ENCODE assay signal across 19 mouse cellular contexts in the genomic region with DNA sequence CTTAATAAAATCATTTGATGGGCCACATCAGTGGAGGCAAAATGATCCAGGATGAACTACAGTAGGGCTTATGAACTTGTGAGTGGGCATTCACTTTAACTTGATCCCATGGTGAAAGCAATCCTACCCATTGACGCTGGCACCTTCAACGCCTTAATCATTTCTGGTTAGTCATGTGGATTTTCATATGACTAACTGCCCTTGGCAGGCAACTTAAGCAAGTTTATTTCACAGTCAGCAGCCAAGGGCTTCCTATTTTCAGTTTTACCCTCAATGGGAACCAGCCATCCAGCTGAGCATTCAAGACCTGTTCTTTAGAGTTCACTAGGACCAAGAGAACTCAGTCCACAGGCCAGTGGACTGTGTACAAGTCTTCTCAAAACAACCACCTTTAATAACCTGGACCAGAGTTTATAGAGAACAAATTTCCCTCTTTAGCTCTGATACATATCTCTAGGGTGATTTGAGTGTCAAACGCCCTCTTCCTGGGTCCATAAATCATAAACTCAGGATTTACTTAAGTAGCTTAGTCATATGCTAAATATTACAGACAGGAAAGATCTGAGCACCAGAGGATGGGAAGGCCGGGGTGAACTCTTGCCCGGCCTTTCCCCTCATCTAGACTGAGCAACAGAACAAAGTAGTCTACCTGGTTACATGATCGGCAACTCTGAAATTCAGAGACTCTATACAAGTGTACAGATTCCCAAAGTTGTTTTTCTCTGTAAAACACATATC.
DNase-seq lines count a peak whose midpoint lies in the region; ATAC-seq lines count a peak whose summit lies in the region.
"Had no signal": no experiment of that assay in that cellular context is flagged by ENCODE, and none has a peak within 500 bp of the region (broad histone marks: within the 10 kb centered on the region; RNA-seq: fewer than 3 reads in every experiment).

No protein-coding gene starts in this region.

- no peaks in the 10 kb centered on the region for H3K27me3 ChIP-seq in intestine, embryonic 16.5 days (replicated peaks; ENCODE audit: control insufficient read depth, insufficient read depth, low read length)
- no peaks in the 10 kb centered on the region for H3K27me3 ChIP-seq in midbrain, embryonic 11.5 days (ENCODE audit: control insufficient read depth, insufficient read depth, low read length)
- H3K27me3 ChIP-seq: forebrain, embryonic 12.5 days; limb, embryonic 15.5 days; neural tube, embryonic 13.5 days had no signal

- no peaks in the 10 kb centered on the region for H3K4me1 ChIP-seq in intestine, embryonic 16.5 days (ENCODE audit: control insufficient read depth, insufficient read depth, low read length)
- H3K4me1 ChIP-seq in midbrain, embryonic 11.5 days (ENCODE audit: control insufficient read depth, insufficient read depth, low read length), result no peaks in the 10 kb centered on the region
- H3K4me1 ChIP-seq: forebrain, embryonic 12.5 days; neural tube, embryonic 13.5 days had no signal

- no peaks in the 10 kb centered on the region for H3K36me3 ChIP-seq in intestine, embryonic 16.5 days (ENCODE audit: control insufficient read depth, insufficient read depth, low read length)
- no peaks in the 10 kb centered on the region for H3K36me3 ChIP-seq in midbrain, embryonic 11.5 days (ENCODE audit: control insufficient read depth, insufficient read depth, low read length)
- H3K36me3 ChIP-seq: forebrain, embryonic 12.5 days; limb, embryonic 15.5 days; neural tube, embryonic 13.5 days had no signal

- no peak overlapping the region for H3K4me3 ChIP-seq in intestine, embryonic 16.5 days (ENCODE audit: low read length)
- H3K4me3 ChIP-seq in midbrain, embryonic 11.5 days (ENCODE audit: low read depth, low read length), result no peak overlapping the region
- H3K4me3 ChIP-seq: forebrain, embryonic 12.5 days; limb, embryonic 15.5 days; neural tube, embryonic 13.5 days had no signal

- peak; percentile 44 for ATAC-seq in intestine, embryonic 16.5 days
- no peak for ATAC-seq in midbrain, embryonic 11.5 days (ENCODE audit: low FRiP score)
- ATAC-seq: inflammation-experienced regulatory T-cells, adult 6 months; lung, postnatal 0 days had no signal

- no peak overlapping the region for H3K4me2 ChIP-seq in intestine, embryonic 16.5 days (ENCODE audit: low read depth, low read length)
- H3K4me2 ChIP-seq in midbrain, embryonic 11.5 days, result no peak overlapping the region
- H3K4me2 ChIP-seq: forebrain, embryonic 12.5 days; limb, embryonic 15.5 days; neural tube, embryonic 13.5 days had no signal

- H3K27ac ChIP-seq in intestine, embryonic 16.5 days (ENCODE audit: low read length), result no peak overlapping the region
- H3K27ac ChIP-seq in midbrain, embryonic 11.5 days (ENCODE audit: low read depth, low read length), result no peak overlapping the region
- H3K27ac ChIP-seq: forebrain, embryonic 12.5 days; limb, embryonic 15.5 days; neural tube, embryonic 13.5 days had no signal

- H3K9ac ChIP-seq in intestine, embryonic 16.5 days (ENCODE audit: low read depth, low read length), result no peak overlapping the region
- H3K9ac ChIP-seq in midbrain, embryonic 11.5 days (ENCODE audit: low read length), result no peak overlapping the region
- H3K9ac ChIP-seq: forebrain, embryonic 12.5 days; limb, embryonic 15.5 days; neural tube, embryonic 13.5 days had no signal

- 63% methylated on average over 6 of the region's 6 CpGs for WGBS in intestine, embryonic 16.5 days
- WGBS in midbrain, embryonic 11.5 days, result 91% methylated on average over 6 of the region's 6 CpGs

- DNase-seq in layer of hippocampus, adult 9-11 months, result peak; percentile 5
- DNase-seq in layer of hippocampus, postnatal 14 days (ENCODE audit: low spot score in 2 of 2), result no peak
- peak; percentile 60 for DNase-seq in Muller cell, postnatal 12 days (ENCODE audit: inconsistent ontology term)
- peak; percentile 25 for DNase-seq in adrenal gland, postnatal 14 days
- no peak for DNase-seq in cerebellum, postnatal 14 days
- DNase-seq in midbrain, embryonic 11.5 days (ENCODE audit: low spot score, missing footprints), result no peak
- DNase-seq in neural tube, embryonic 10.5 days (ENCODE audit: extremely low spot score, low spot score), result no peak
- DNase-seq: cerebellum, adult 8-10 months; heart, postnatal 4 days; midbrain, embryonic 14.5 days; retina, postnatal 1 day; spleen, adult 18-20 months; thymus, postnatal 25 days had no signal

- no peaks in the 10 kb centered on the region for H3K9me3 ChIP-seq in intestine, embryonic 16.5 days (ENCODE audit: control insufficient read depth, low read length)
- H3K9me3 ChIP-seq in midbrain, embryonic 11.5 days (ENCODE audit: control insufficient read depth, low read length), result no peaks in the 10 kb centered on the region
- H3K9me3 ChIP-seq: forebrain, embryonic 12.5 days; limb, embryonic 15.5 days; neural tube, embryonic 13.5 days had no signal

Comparison
In these comparisons a context has a peak if more than half of its experiments do, and no peak if none do; other contexts are left out.
1. DNase-seq: peak in layer of hippocampus, adult 9-11 months (single experiment), Muller cell, postnatal 12 days (single experiment) and adrenal gland, postnatal 14 days (single experiment); none in layer of hippocampus, postnatal 14 days (0 of 2), cerebellum, postnatal 14 days (0 of 2), midbrain, embryonic 11.5 days (single experiment) and neural tube, embryonic 10.5 days (single experiment).